Mouse (Mus musculus) thymus, adult 2 months (tissue): Measurements from ENCODE around the gene Ccdc58.

Experiments used
- CTCF ChIP-seq: fragments of 200-500 bp; IDR thresholded peaks from 2 replicates; pipeline ENCODE4 v1.5.1; 2012; ENCODE audit warnings: mild to moderate bottlenecking, control low read depth, low read length, moderate library complexity, borderline replicate concordance; ENCODE audit not compliant: control insufficient read depth, poor library complexity, insufficient read depth; ENCODE audit errors: extremely low read depth
- POLR2A ChIP-seq: fragments of 200-500 bp; IDR thresholded peaks from 2 replicates; pipeline ENCODE4 v1.6.1; 2012; ENCODE audit warnings: mild to moderate bottlenecking, low read length, control low read depth, moderate library complexity; ENCODE audit not compliant: control insufficient read depth, poor library complexity, insufficient read depth; ENCODE audit errors: extremely low read depth

DNA sequence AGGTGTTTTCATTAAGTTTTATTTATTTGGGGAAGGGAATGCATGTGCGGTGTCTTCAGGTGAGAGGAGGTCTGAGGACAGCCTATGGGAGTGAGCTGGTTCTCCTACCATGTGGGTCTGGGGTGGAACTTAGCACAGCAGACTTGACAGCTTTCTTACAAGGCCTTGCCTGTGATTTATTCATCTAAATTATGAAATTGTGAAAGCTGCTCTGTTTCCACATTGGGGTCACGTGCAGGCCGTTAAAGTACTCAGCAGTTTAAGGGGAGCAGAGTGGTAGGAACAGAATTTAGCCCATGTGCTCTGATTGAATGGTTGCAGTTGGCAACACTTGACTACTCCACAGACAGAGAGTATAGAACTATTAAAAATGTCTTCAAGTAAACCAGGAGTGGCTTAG, 8.4 kb downstream of the Ccdc58 start:
- TF ChIP-seq POLR2A (no peak), CTCF (no peak)
